Mouse (Mus musculus) inflammation-experienced regulatory T-cells, adult 16 weeks (primary cell): ENCODE measurements around the gene Ufd1. TPM values are rescaled to one million over a fixed set of nuclear protein-coding genes. Genes with fewer than 3 reads are reported as not detected.

Source experiments
- polyA plus RNA-seq: library from polyadenylated mRNA; unstranded; fragments of 100-300 nt; shearing (Covaris generic); gene quantifications from one replicate; pipeline ENCODE4 v1.2.1, GENCODE M21; 2017

The Ufd1 gene
- 149 TPM for polyA plus RNA-seq

GRCm38 (mm10) chr16:18811468-18812384 is at the start of gene Ufd1, which contains the start of gene Cdc45:
TSS of gene Ufd1 (plus strand) at chr16:18811779.
TSS of gene Cdc45 (minus strand) at chr16:18811987.

GRCm38 (mm10) chr16:18776556-18777100 is 35.0 kb upstream of the Ufd1 start, which contains the start of gene Cldn5:
TSS of gene Cldn5 (plus strand) at chr16:18776847.

GRCm38 (mm10) chr16:18836468-18837208 is 25.1 kb downstream of the Ufd1 start, which contains the start of the genes 2510002D24Rik and Gm28539:
TSS of gene 2510002D24Rik (plus strand) at chr16:18836578.
TSS of gene Gm28539 (plus strand) at chr16:18836584.

GRCm38 (mm10) chr16:18876442-18877308 is 65.1 kb downstream of the Ufd1 start, which contains the start of the genes Mrpl40 and Hira:
TSS of gene Mrpl40 (minus strand) at chr16:18876862.
TSS of gene Hira (plus strand) at chr16:18877037.

Other genes with a start within 250 kb of the Ufd1 start
- not detected for gene Tbx1, start 221.1 kb upstream of the Ufd1 start, polyA plus RNA-seq
- gene Gp1bb, start 189.4 kb upstream of the Ufd1 start, polyA plus RNA-seq, result not detected
- gene Gm49601, start 185.4 kb upstream of the Ufd1 start, polyA plus RNA-seq, result not detected
- 0.77 TPM for gene Sept5, start 181.8 kb upstream of the Ufd1 start, polyA plus RNA-seq
- gene Cldn5, start 34.9 kb upstream of the Ufd1 start, polyA plus RNA-seq, result 0.21 TPM
- 8.8 TPM for gene Cdc45, start 208 bp downstream of the Ufd1 start, polyA plus RNA-seq
- gene 2510002D24Rik, start 24.8 kb downstream of the Ufd1 start, polyA plus RNA-seq, result 95.2 TPM
- not detected for gene Gm28539, start 24.8 kb downstream of the Ufd1 start, polyA plus RNA-seq
- gene Mrpl40, start 65.1 kb downstream of the Ufd1 start, polyA plus RNA-seq, result 82.3 TPM
- 6.5 TPM for gene Hira, start 65.3 kb downstream of the Ufd1 start, polyA plus RNA-seq